Mouse (Mus musculus) adrenal gland, postnatal 10 days (tissue): ENCODE measurements around the gene Mbnl1. TPM values are rescaled to one million over a fixed set of nuclear protein-coding genes. Genes with fewer than 3 reads are reported as not detected.

ENCODE experiments used
- DNase-seq: peaks from one replicate; pipeline ENCODE4 v3.0.0; 2021; ENCODE audit warnings: mixed read lengths
- total RNA-seq, 2 experiments: library from RNA; stranded (reverse); gene quantifications; 2 replicates each; pipeline ENCODE4 v1.2.3; 2021

The Mbnl1 gene
- total RNA-seq, 2 experiments from 2014 or later: 284 to 333 TPM

DNA sequence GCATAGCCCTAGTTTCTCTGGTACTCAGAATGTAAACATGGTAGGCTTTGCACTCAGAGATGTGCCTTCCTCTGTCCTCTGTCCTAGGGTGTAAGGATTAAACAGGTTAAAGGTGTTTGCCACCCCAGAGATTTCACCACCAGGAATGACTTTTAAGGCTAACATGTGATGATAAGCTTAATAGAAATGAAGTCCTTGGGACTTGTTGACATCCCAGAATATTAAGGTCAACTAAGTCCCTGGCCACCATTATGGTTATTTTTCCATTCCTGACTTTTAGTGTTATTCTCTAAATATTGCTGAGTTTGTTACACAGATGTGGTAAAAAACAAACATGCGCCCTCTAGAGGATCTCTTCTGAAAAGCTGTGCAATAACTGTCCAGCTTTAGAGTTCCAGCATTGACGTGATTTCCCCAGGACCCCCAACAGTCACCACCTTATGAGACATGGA lies 136.3 kb downstream of the Mbnl1 start:
- no peak for DNase-seq

DNA sequence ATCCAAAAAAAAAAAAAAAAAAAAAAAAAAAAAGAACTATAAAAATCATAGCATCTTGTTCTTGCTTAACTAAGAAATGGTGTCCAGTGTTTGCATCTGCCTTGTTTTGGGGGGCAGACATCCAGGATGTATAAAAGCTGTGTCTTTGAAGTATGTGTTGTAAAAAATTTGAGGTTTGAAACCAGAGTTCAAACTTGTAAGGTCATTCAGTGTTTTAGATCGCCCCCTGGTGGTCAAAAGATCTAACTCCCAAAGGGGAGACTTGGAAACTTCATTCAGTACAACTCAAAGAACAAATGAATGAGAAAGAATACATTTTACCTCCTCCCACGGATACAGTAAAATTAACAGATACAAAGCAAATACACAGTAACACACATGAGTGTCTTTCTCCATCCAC lies 139.2 kb downstream of the Mbnl1 start:
- DNase-seq: peak; percentile 75

DNA sequence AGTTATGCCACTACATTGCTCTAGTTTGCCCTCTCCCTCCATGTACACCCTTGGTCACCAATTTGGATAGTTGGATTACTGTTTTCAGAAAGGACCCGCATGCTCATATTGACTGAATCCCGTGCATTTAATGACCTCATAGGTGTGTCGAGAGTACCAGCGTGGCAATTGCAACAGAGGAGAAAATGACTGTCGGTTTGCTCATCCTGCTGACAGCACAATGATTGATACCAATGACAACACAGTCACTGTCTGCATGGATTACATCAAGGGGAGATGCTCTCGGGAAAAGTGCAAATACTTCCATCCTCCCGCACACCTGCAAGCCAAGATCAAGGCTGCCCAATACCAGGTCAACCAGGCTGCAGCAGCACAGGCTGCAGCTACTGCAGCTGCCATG lies 140.5 kb downstream of the Mbnl1 start:
- no peak for DNase-seq

DNA sequence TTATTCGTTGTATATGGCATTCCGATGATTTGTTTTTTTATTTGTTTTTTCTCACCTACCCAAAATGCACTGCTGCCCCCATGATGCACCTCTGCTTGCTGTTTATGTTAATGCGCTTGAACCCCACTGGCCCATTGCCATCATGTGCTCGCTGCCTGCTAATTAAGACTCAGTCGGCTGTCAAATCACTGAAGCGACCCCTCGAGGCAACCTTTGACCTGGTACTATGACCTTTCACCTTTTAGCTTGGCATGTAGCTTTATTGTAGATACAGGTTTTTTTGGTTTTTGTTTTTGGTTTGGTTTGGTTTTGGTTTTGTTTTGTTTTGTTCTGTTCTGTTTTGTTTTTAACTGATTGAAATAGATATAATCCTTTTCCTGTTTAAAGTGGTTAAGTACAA lies 141.9 kb downstream of the Mbnl1 start:
- no peak for DNase-seq

DNA sequence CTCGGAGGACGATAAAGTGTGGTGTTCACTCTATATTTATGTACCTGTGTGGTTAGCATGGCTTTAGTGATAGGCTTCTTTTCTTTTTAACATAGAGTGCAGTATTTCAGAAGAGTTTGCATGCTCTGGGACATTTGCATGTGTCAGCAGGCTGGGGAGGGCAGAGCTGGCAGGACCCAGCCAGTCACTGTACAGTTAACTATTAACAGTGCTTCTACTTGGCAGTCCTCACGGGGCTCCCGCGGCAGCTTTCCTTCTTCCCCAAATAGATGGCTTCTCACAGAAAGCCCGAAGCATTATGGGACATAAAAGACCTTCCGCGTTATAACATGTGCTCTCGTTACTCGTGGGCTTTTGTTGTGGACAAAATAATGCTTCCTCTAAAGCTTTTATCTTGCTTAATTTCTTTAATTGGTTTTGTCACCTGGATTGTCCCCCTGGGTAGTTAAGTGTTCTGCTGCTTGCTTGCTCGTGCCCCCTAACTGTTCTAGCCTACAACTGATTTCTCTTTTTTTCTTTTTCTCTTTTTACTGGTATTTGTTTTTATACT lies 142.5 kb downstream of the Mbnl1 start:
- no peak for DNase-seq

DNA sequence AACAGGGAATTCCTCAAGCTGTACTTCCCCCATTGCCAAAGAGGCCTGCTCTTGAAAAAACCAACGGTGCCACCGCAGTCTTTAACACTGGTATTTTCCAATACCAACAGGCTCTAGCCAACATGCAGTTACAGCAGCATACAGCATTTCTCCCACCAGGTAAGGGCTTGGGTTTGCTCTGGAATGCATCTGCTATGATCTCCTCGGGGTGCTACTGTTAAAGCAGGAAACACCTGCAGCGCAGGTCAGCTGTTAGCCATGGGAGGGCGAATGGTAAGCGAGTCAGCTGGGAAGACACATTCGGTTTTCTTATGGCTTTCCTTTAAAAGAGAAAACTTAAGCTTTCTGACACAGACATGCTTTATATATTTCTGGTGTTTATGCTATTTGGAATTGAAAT lies 143.0 kb downstream of the Mbnl1 start:
- DNase-seq: no peak

DNA sequence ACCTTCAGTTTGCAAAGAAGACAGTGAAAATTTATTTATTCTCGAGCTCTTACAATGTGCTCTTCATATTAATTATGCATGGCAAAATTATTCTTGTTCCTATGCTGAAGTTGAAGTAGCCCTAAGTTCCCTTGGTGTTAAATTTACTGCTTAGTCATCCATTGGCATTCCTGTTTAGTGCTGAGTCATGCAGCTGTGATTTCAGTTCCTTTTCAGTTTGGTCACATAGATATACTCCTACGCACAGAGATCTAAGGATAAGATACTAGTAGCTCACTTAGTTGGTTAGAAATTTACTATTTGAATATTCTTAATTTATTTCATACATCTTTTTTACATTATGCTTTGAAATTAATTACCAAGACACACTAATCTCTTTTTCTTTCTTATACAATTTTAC lies 143.5 kb downstream of the Mbnl1 start:
- no peak for DNase-seq

DNA sequence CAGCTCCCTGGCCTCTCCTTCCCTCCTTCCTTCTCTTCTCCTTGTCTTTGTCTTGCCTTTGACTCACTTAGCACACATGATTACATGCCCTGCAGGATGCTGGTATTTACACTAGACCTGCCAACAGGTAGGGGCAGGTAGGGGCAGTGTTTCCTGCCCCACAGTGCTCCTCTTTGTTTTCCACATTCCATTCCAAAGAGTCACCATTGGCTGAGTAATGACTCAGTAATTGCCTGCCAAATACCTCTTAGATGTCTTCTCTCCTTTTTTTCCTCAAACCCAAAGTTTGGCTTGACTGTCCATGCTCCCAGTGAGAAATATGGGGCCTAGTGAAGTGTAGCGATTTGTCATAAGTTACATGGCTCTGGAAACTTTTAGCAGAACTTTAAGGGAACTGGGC lies 145.0 kb downstream of the Mbnl1 start:
- no peak for DNase-seq

DNA sequence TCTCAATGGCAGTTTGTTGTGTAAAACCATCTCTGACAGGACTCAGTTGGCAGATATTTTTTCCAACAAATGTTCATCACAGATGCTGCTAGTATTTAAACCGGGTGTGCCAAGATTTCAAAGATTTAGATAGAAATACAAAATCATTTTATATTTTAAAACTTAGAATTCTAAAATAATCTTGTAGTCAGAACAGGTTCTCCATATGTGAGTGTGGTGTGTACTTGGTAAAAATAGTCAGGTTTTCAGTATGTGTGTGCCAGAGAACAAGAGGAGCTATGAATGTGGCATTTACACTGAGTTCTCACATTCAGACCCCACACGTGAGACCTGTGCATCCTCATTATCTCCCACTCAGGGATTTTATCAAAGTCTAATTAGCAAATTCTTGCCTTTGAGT lies 147.6 kb downstream of the Mbnl1 start:
- DNase-seq: no peak

DNA sequence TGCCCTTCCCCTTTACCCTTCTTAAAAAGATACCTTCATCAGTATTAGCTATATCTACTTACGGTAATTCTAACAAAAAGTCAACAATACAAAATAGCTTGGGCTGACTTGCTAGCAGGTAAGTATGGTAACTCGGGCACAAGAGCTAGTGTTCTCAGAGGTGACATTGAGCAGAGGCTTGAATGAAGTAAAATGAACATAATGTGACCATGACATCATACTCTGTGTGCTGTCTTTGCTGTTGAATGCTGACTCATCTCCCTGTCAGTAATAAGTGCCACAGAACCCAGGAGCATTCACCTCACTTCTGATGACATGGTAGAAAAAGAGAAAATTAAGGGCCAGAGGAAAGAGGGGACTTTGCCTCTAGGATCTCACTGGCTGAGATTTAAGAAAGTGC lies 158.6 kb downstream of the Mbnl1 start:
- no peak for DNase-seq

DNA sequence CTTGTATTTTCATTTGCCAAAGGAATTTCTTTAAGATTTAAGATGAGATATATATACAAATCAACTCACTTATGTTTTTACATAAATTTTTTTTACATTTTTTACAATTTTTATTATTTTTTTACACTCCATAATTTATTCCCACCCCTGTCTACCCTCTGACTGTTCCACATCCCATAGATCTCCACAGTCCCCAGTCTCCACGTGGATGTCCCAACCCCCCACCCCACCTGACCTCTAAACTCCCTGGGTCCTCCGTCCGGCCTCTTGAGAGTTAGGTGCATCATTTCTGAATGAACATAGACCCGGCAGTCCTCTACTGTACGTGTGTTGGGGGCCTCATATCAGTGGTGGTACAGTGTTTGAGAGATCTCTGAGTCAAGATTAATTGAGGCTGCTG lies 159.1 kb downstream of the Mbnl1 start:
- no peak for DNase-seq

DNA sequence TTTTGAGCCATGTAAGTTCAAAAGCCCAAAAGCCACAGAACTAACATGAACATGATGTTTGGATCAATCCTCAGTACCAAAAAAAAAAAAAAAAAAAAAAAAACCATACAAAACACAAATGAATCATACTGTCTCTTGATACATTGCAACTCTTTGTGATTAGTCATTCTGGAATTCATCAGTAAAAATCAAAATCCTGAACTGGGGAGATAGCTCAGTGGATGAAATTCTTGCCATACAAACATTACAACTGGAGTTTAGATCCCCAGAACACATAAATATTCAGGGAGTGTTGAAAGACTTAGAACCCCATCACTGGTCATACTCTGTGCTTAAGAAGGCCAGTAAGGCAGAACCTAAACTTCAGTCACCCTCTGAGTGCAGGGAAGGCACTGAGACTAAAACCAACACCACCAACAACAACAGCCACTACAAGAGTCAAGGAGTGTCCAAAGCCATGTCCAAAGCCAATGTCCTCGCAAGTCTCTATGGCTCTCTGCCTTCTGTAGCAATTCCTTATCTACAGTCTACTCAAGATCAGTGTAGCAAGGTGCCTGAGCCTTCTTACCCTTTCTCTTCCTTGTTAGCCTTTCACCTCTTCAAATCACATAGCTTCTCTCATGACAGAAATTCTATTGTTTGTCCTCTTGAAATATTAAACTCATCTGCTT lies 160.3 kb downstream of the Mbnl1 start:
- no peak for DNase-seq

DNA sequence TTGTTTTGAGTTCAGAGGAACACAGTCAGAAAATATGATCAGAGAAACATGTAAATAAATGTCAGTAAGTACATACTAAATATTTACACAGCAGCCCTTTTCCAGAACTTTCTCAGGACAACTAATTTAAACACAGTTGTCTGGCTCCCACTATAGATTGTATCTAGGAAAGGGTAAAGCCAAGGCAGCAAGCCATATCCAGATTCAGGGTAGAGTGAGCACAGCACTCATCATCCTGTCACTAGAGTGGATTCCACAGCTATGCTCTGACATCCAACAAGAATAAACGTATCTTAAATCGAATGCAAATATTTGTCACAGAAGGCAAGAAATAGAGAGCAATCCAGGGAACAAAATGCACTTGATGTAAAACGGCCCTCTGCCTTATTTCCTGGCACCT lies 165.9 kb downstream of the Mbnl1 start:
- no peak for DNase-seq

DNA sequence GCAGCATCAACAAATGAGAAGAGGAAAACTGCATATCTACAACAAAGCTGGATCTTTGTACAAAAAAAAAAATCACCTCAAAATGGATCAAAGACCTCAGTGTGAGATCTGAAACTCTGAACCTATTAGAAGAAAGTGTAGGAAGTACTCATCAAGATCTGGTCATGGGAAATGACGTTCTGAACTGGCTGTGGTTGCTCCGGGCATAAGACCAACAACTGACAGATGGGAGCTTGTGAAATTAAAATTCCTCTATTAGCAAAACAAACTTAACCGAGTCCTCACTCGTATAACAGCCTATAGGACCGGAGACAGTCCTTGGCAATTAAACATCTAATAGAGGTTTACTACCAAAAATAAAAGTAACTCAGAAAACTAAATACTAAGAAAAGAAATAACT lies 166.5 kb downstream of the Mbnl1 start:
- DNase-seq: no peak

DNA sequence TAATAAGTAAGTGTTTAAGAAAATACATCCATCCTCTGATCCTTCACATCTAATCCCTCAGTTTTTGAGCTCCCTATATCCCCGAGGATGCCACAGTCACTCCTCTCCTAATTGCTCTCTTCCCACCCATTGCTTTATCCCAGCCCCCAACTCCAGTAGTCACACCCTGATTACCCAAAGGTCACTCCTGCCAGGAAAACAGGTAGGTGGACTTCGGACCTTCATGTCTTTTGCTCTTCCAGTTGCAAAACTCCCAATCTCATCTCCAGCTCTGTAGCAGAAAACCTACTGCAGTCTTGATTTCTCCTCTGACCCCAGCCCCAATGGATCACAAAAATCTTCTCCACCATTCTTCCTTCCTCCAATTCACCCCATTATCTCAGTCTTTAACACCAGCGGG lies 169.6 kb downstream of the Mbnl1 start:
- no peak for DNase-seq

DNA sequence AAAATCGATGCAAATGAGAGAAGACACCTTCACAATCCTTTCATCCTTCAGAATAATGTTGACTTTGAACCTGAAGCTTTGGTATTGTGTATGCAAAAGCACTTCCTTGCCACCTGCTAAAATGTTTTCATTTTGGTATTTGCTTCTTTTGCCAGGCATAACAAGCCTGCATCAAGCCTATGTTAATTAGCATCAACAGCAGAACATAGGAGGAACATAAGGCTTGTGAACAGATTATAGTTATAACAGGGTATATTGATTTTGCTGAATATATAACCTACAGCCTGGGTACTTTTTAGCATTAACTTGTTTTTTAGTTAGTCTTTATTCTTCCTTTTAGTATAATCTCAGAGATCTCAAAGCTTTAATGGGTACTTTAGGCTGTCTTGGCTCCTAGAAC lies 172.9 kb downstream of the Mbnl1 start:
- no peak for DNase-seq

DNA sequence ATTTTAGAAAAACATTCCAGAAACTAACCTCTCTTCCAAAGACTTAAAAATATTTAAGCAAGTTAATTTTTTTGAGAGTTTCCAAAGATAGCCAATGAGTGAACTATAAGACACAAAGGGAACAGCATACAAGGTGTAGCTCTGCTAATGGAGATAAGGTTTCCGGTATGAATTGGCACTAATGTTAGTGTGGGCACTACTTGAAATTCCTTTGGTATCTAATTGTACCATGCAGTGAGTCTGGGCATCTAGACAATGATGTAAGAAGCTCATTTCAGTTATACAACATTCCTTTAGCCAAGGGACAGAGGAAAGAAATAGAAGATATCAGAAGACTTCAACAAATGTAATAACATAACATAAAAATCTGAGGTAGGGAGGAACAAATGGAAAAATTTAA lies 175.7 kb downstream of the Mbnl1 start:
- DNase-seq: no peak

DNA sequence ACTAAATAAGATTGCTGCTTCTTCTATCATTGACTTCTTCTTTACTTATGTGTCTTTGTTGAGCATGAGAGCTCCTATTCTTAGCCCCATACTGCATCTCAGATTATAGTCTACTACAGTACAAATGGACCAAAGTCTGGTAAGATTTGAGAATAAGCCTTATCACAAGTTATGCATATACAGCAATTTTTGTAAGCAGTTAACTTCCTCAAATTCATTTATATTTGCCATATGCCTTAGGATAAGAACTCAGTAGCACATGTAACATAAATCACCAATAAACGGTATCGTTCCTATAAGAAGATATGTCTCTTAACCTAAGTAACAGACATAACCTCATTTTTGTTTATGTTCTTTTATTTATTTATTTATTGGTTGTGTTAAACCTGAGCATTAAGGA lies 188.1 kb downstream of the Mbnl1 start:
- DNase-seq: no peak
